Mouse (Mus musculus) thymus, adult 2 months (tissue): ENCODE measurements around the gene Pitpnm3.

Source experiments
- CTCF ChIP-seq: fragments of 200-500 bp; IDR thresholded peaks from 2 replicates; pipeline ENCODE4 v1.5.1; 2012; ENCODE audit warnings: mild to moderate bottlenecking, control low read depth, low read length, moderate library complexity, borderline replicate concordance; ENCODE audit not compliant: control insufficient read depth, poor library complexity, insufficient read depth; ENCODE audit errors: extremely low read depth
- POLR2A ChIP-seq: fragments of 200-500 bp; IDR thresholded peaks from 2 replicates; pipeline ENCODE4 v1.6.1; 2012; ENCODE audit warnings: mild to moderate bottlenecking, low read length, control low read depth, moderate library complexity; ENCODE audit not compliant: control insufficient read depth, poor library complexity, insufficient read depth; ENCODE audit errors: extremely low read depth

GRCm38 (mm10) chr11:72061093-72061620 is 74.4 kb downstream of the Pitpnm3 start:
- no peak for TF ChIP-seq CTCF
- no peak for TF ChIP-seq POLR2A
